Mouse (Mus musculus): ENCODE measurements around the gene Cd101.

- TF ChIP-seq CTCF (IDR thresholded peaks at IDR 0.05; ENCODE audit: control insufficient read depth, insufficient read depth, insufficient read length) (no peak), MYOG (IDR thresholded peaks at IDR 0.05; ENCODE audit: control insufficient read depth, extremely low read depth, insufficient read length) (no peak), USF1 (IDR thresholded peaks at IDR 0.05; ENCODE audit: low read depth) (no peak)
Measured at GRCm38 (mm10) chr3:100989417-100989816, 39.9 kb downstream of the Cd101 start.
